Mouse (Mus musculus) lung, postnatal 0 days (tissue): ENCODE measurements around the gene Atp6v0a1.

Experiments
- CTCF ChIP-seq: IDR thresholded peaks from 2 replicates; pipeline ENCODE4 v1.5.1; 2016; ENCODE audit warnings: antibody characterized with exemption, mild to moderate bottlenecking
- EP300 ChIP-seq: IDR thresholded peaks from 2 replicates; pipeline ENCODE4 v1.6.1; 2016; ENCODE audit warnings: antibody characterized with exemption, mild to moderate bottlenecking, control low read depth

GRCm38 (mm10) chr11:100971455-100971854, 37.8 kb upstream of the Atp6v0a1 start:
- TF ChIP-seq CTCF, result no peak
- TF ChIP-seq EP300, result no peak
